Mouse (Mus musculus): ENCODE measurements around the gene Hsd17b2.
"Not testable (repeated sequence)": the region's sequence is repeated elsewhere in the genome, so short reads cannot be mapped to it uniquely, and the experiment has no call there.

Hsd17b2 gene

GRCm38 (mm10) chr8:117714604-117715003 is 12.9 kb downstream of the Hsd17b2 start:
- DNase-seq (ENCODE audit: low spot score in 2 of 2) = no peak

GRCm38 (mm10) chr8:117715896-117716295 is 14.2 kb downstream of the Hsd17b2 start:
- no peak for DNase-seq (ENCODE audit: low spot score in 2 of 2)

- no peak for DNase-seq (ENCODE audit: low spot score in 2 of 2)
Measured at GRCm38 (mm10) chr8:117718152-117718860, 16.6 kb downstream of the Hsd17b2 start.

DNA sequence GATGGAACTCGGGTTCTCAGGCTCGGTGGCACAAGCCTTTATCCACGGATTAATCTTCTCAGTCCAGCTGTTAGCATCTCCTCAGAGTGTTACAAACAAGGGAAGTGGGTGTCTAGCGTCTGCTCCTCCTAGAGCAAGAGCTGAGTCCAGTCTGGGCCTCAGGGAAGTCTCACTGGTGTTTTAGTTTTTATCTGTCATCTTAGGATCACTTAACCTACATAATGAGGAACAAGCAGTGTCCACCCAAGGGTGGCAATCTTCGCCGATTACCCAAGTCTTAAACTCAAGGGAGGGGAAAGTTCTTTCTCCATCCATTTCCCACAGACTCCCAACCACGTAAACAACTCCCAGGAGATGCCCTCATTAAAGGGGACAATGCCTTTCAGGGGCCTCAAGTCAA is 24.8 kb downstream of the Hsd17b2 start:
- no peak for DNase-seq (ENCODE audit: low spot score in 2 of 2)

DNA sequence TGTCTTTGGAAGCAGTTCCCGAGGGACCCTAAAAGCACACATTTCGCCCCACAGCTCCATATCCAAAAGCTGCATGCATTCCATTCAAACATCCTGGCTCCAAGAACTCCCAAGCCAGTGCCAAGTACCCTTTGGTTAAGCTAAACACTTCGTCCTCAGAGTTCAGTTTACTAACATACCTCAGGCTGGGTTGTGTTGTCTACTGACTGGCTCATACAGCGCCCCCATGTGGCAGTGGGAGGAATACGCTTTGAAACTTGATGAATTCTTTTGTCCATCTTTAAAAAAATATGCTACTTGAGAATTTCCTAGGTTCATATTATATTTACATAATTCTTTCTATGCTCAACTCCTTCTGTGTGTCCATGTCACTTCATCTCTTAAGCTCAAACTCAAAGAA is 25.9 kb downstream of the Hsd17b2 start:
- DNase-seq (ENCODE audit: low spot score in 2 of 2) = no peak

DNA sequence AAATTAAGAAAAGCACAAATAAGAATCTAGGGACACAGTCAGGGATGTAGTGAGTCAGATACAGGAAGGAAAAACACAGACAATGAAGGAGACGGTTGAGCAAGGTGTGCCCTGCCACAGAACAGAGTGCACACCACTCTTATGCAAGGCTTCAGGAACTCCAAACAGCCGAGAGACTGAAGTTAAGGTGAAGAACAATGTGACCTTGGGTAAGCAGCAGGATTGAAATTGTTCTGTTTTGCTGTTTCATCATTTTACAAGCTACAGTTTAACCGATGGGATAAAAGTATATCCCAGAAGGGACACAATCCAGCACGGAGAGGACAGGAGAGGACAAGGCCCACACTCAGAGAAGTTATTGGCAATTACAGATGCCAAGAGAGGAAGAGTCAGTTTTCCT is 26.5 kb downstream of the Hsd17b2 start:
- DNase-seq (ENCODE audit: low spot score in 2 of 2) = no peak

- DNase-seq (ENCODE audit: low spot score in 2 of 2) = no peak
Measured at GRCm38 (mm10) chr8:117730980-117731379, 29.3 kb downstream of the Hsd17b2 start.

GRCm38 (mm10) chr8:117736657-117737175 is 35.0 kb downstream of the Hsd17b2 start:
- no peak for DNase-seq (ENCODE audit: low spot score in 2 of 2)

- not testable (repeated sequence) for DNase-seq (ENCODE audit: low spot score in 2 of 2)
Measured at GRCm38 (mm10) chr8:117738206-117738605, 36.5 kb downstream of the Hsd17b2 start.

DNA sequence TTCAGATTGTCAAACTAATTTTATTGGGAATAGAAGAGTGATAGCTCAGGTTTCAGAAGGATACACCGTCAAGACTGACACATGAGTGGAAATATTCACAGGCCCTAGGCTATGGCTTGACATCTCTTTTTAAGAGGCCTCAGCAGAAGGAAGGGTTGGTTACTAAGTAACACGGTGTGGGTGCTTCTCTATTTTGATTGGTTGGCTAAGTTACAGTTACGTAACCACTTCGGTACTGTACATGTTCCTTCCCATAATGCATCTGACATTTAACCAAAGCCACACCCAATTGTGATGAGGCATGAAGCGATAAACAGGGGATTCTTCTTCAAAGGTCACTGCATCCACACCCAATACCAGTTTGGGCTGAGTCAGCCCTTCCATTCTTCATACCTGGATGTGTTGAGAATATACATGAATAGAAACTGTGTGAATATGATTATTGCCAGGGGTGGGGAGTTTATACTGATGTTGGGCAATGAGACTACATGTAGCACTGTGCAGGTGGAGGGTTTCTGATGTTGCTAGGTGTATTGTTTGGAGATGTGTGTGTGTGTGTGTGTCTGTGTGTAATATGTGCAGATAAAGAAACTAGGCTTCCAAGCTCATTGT is 38.8 kb downstream of the Hsd17b2 start:
- no peak for DNase-seq (ENCODE audit: low spot score in 2 of 2)

DNA sequence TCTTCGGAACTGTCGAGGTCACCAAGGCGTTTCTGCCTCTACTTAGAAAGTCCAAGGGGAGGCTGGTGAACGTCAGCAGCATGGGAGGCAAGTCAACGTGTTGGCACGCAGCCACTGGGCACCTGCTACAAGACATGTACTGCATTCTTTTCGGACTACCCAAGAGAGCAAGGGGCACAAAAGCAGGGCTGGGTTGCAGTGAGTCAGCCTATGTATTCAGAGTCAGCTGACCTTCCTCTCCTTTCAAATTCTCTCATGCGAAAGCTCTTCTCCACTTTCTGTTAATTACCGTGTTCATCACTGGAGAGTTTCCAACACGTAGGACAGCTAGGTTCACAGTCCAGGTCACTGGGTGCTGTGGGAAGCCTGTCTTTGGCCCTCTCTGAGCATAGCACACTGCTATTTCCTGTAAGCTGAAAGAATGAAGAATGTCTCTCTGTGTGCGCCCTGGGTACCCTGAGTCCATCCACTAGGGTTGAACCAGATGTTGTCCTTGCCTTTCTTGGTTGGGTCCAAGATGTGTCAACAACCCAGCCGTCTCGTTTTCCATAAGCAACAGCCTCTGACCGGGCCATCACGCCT is 40.8 kb downstream of the Hsd17b2 start:
- no peak for DNase-seq (ENCODE audit: low spot score in 2 of 2)

DNA sequence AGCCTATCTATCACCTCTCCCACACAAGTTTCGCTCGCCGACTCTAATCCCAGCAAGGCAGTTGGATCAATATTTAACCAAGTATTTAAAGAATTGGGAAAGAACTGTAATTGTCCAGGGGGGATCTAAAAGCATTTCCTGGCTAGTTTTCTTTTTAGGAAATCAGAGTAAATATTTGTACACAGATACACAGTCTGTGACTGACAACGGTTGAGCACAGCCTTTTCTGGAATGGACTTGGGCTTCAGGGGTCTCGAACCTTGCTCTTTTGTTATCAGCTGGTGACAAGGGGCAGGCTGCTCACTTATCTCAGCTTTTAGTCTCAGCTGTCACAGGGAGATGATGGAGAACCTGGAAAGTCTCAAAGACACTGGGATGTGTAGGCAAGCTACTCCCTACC is 44.9 kb downstream of the Hsd17b2 start:
- DNase-seq (ENCODE audit: low spot score in 2 of 2) = no peak

- DNase-seq (ENCODE audit: low spot score in 2 of 2) = no peak
Measured at GRCm38 (mm10) chr8:117747428-117747827, 45.7 kb downstream of the Hsd17b2 start.

GRCm38 (mm10) chr8:117747886-117748730 is 46.4 kb downstream of the Hsd17b2 start:
- no peak for DNase-seq (ENCODE audit: low spot score in 2 of 2)

- no peak for DNase-seq (ENCODE audit: low spot score in 2 of 2)
Measured at GRCm38 (mm10) chr8:117749436-117749835, 47.7 kb downstream of the Hsd17b2 start.

DNA sequence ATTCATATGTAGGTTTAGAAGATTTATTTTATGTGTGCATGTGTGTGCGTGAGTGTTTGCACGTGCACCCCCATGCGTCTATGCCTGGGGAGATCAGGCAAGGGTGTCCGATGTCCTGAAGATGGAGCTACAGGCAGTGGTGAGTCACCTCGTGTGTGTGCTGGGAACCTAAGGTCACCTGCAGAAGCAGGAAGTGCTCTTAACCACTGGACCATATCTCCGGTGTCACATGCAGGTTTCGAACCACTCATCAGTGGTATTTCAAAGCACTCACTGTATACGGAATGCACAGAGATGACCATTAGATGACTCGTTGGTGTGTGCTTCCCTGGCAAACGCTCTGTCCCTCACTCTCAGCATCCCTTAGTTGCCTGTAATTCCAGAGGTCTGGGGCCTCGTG is 56.2 kb downstream of the Hsd17b2 start:
- no peak for DNase-seq (ENCODE audit: low spot score in 2 of 2)

DNA sequence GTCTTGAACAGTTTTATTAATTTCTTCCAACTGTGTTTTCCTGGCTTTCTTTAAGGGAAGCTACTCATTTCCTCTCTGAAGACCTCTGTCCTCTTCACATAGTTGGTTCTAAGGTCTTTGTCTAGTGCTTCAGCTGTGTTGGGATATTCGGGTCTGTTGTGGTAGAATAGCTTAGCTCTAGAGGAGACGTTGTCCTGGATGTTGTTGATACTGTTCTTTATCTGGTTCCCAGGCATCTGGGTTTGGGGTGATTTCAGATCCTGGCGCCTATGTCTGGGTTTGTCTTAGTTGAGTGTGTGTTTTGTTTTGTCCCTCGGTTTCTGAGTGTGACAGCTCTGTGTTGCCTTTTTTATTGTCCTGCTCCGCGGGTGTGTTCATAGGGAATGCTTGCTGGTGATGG is 61.1 kb downstream of the Hsd17b2 start:
- no peak for DNase-seq (ENCODE audit: low spot score in 2 of 2)

- no peak for DNase-seq (ENCODE audit: low spot score in 2 of 2)
Measured at GRCm38 (mm10) chr8:117764625-117765024, 62.9 kb downstream of the Hsd17b2 start.

GRCm38 (mm10) chr8:117765947-117766346 is 64.2 kb downstream of the Hsd17b2 start:
- DNase-seq (ENCODE audit: low spot score in 2 of 2) = no peak

GRCm38 (mm10) chr8:117768971-117769370 is 67.3 kb downstream of the Hsd17b2 start:
- DNase-seq (ENCODE audit: low spot score in 2 of 2) = no peak

DNA sequence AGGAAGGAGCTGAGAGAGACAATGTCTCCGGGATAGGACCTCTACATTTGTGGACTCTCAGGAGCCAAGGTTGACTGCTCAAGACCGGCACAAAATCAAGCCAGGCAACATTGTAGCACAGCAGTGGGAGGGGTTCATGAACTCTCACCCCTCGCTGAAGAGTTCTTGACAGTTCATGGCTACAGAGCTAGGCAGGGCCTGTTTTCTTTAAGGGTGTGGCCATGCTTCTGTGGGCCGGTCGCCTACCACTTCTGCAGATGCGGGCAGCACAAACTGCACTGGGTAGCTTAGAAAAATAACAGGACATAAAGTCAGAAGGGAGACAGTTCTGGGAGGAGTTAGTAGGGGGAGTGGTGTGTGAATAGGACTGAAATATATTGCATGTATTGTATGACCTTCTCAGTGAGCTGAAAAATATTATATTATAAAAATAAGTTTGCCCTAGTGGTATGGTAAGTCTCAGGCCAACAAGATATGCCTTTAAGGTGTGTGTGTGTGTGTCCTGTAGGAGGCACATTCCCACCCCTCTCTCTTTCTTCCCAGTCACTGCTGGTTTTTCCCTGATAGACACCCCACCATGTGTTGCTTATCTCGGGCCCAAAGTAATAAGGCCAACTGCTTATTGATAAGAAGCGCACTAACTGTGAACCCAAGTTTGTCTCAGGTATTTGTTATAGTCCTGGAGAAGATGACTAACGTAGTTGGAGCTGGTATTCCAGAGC is 69.6 kb downstream of the Hsd17b2 start:
- no peak for DNase-seq (ENCODE audit: low spot score in 2 of 2)

Measured in natural killer cell, adult 2 months (primary cell).